Mouse (Mus musculus): ENCODE data around the gene Slc39a11. TPM values are rescaled to one million over a fixed set of nuclear protein-coding genes. Genes with fewer than 3 reads are reported as not detected.

Slc39a11 gene
- total RNA-seq, 4 experiments from 2014 or later: 2.1 to 2.6 (median 2.2) TPM

DNA sequence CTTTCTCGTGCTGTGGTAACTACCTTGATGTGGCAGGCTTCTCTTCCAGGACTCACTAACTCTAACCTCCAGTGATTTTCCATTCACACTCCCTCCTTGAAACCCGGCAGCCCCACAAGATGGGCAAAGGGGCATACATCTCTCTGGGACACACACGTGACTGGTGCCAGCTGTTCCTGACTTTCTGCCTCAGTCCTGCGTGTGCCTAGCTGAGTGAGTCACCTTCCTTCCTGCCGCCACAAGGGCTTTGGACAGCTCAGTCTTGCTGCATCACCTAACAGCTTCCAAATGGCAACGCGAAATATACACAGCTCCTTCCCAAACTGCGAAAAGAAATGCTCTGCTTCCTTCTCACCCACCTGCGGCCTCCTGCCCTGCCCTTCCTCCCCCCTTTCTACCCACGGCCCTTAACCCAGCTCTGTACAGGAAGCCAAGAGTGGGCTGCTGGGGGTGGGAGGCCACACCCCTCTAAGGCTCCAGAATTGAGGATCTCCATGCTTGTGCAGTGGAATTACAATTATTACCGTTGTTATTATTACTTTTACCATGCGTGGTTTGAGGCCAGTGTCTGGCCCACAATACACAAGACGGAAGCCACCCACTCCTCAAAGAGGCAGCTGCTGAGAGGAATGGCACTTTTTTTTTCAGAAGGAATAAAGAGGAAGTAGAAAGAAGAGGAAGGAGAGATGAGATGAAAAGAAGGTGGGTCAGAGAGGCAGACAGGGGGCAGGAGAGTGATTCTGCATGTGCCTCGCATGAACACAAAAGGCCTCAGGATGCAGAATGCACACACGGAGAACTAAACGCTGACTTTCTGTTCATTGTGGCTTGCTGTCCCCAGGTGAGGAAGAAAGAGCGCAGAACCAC lies 179.7 kb downstream of the Slc39a11 start:
- DNase-seq (ENCODE audit: low spot score in 2 of 2): no peak

- DNase-seq (ENCODE audit: low spot score in 2 of 2): no peak
Measured at GRCm38 (mm10) chr11:113468016-113468415, 181.9 kb downstream of the Slc39a11 start.

DNA sequence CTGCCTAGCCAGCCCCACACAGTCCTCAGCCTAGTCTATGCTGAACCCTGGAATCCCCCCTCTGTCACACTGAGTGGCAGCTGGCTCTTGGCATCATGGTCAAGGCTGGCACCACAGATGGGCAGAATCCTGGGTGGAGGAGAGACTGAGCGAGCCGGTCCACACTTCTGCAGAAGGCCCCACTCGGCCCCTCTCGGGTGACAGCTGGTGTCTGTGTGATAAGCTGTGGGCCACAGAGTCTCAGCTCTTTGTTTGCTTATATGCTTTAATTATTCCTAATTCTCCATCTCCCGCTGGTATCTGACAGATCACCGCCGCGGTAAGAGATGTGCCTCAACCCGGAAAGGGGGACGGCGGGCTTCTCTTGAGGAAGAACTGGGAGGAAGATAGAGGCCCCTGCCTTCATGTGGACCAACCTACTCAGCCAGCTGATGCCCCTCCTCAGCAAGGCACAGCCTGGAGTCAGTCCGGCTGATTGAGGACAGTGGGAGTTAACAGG lies 182.5 kb downstream of the Slc39a11 start:
- DNase-seq (ENCODE audit: low spot score in 2 of 2): no peak

DNA sequence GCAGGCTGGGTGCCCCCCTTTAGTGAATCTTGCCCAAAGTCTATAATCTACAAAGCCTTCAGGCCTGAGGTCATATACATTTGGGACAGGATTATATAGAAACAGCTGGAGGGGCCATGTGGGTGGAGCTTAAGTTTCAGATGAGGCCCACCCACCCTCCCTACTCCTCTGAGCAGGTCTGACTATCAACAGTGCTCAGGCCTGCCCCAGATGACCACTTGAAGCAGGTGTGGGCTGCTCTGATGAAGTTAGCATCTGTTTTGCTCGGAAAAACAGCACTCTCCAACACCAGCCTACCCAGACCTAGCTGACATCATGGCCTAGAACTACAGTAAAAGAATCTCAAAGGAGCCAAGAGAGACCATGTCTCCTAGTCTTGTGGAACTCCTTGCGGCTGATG lies 189.8 kb downstream of the Slc39a11 start:
- no peak for DNase-seq (ENCODE audit: low spot score in 2 of 2)

GRCm38 (mm10) chr11:113458582-113459210 lies 191.2 kb downstream of the Slc39a11 start:
- DNase-seq (ENCODE audit: low spot score in 2 of 2): no peak

- no peak for DNase-seq (ENCODE audit: low spot score in 2 of 2)
Measured at GRCm38 (mm10) chr11:113452861-113453568, 196.9 kb downstream of the Slc39a11 start.

- DNase-seq (ENCODE audit: low spot score in 2 of 2): no peak
Measured at GRCm38 (mm10) chr11:113451301-113451700, 198.6 kb downstream of the Slc39a11 start.

GRCm38 (mm10) chr11:113450665-113451064 lies 199.2 kb downstream of the Slc39a11 start:
- no peak for DNase-seq (ENCODE audit: low spot score in 2 of 2)

- no peak for DNase-seq (ENCODE audit: low spot score in 2 of 2)
Measured at GRCm38 (mm10) chr11:113450028-113450427, 199.9 kb downstream of the Slc39a11 start.

DNA sequence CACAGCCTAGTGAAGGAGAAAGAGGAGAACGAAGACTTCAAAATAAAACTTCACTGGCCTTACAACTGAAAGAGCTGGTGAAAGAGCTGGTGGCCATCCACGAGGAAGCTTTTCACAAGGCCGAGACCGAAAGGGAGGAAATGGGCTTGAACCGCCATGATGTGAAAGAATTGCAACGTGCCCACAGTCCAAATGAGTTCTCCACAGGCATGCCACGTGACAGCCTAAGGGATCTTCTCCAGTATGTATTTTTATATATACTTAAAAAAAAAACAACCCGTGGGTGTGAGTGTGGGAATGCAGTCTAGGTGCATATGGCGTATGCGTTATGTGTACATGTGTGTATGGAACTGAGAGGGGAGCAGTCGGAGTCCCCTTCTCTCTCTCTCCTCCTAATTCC lies 207.8 kb downstream of the Slc39a11 start:
- no peak for DNase-seq (ENCODE audit: low spot score in 2 of 2)

- no peak for DNase-seq (ENCODE audit: low spot score in 2 of 2)
Measured at GRCm38 (mm10) chr11:113439328-113440030, 210.4 kb downstream of the Slc39a11 start.

GRCm38 (mm10) chr11:113438915-113439314 lies 211.0 kb downstream of the Slc39a11 start:
- DNase-seq (ENCODE audit: low spot score in 2 of 2): no peak

DNA sequence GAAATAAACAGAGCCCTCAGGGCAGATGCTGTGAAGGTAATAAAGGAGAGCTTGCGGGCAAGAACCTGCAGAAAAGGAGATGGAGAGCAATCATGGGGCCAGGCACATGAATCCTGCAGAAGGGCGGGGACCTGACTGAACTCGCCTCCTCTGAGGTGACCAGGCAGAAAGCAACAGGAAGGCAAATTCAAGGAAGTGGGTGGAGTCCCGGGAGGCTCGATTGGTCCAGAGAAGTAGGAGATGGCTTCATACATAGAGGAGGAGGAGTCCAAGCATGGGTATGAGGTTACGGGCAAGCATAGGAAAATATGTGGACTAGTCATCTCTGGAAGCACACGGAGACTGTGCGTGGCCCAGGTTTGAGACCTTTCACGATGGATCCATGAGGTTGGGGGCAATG lies 212.5 kb downstream of the Slc39a11 start:
- DNase-seq (ENCODE audit: low spot score in 2 of 2): no peak

GRCm38 (mm10) chr11:113436299-113436698 lies 213.6 kb downstream of the Slc39a11 start:
- no peak for DNase-seq (ENCODE audit: low spot score in 2 of 2)

DNA sequence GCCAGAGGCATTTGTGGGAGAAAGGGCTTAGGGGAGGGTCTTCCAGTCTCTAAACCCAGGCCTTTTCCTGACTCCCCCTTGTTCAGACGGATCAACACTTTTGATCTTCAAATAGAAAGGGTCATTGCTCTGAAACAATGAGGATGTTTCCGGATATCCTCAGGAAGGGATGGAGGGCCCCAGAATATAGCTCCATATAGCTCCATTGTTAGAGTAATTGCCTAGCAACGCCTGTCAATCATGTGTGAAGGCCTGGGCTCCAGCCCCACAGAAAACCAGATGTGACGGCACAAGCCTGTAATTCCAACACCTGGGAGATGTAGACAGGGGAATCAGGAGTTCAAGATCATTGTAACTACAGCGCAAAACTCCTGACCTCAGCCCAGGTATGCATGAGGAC lies 214.2 kb downstream of the Slc39a11 start:
- DNase-seq (ENCODE audit: low spot score in 2 of 2): no peak

- peak in 1 of 2 experiments; percentile 22 for DNase-seq (ENCODE audit: low spot score in 2 of 2)
Measured at GRCm38 (mm10) chr11:113431161-113431560, 218.7 kb downstream of the Slc39a11 start.

DNA sequence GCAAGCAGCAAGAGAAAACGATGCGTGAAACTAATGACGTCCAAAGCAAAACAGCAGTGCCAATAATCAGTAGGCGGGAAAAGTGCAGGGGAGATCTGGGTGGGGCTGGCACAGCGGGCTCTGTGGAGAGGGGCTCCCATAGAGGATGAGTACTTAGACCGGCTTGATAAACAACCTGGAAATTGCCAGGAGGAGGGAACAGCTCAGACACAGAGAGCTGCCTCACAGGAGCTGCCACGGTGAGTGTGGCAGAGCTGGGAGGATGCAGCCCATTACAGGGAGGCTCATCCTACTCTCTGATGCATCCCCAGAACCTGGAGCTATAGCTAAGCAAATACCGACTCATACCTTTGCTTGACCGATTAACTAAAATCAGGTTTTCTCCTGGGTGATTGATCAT lies 224.0 kb downstream of the Slc39a11 start:
- DNase-seq (ENCODE audit: low spot score in 2 of 2): no peak

DNA sequence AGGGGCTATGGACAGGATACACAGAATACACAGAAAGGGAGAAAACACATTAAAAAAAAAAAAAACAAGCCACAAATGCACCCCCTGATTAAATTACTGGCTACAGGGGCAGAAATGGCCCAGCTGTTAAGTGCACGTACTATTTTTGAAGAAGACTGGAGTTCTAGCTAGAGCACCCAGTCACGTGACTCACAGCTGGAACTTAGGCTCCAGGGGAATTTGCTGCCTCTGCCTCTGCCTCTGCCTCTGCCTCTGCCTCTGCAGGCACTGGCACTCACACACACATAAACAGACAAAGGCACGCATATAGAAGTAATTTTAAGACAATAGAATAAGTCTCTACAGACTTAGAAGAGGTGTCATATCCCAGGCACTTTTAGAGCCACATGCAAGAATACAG lies 224.4 kb downstream of the Slc39a11 start:
- DNase-seq (ENCODE audit: low spot score in 2 of 2): no peak

DNA sequence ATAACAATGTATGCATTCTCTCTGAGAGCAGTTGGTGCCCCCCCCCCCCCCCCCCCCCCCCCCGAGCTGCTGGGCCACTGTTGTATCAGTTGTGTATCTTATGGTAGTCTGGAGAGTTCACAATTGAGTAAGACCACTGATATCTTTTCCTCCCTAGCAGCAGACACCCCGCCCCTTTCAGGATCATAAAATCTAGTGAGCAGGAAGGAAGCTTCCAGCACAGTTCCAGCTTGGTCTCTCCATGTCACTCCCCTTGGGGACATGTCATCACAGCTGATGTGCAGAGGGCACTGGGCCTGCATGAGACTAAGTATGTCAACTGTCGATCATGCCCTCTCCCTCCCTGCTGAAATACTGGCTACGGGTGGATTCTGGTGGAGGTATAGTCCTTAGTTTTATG lies 225.1 kb downstream of the Slc39a11 start:
- DNase-seq (ENCODE audit: low spot score in 2 of 2): no peak

DNA sequence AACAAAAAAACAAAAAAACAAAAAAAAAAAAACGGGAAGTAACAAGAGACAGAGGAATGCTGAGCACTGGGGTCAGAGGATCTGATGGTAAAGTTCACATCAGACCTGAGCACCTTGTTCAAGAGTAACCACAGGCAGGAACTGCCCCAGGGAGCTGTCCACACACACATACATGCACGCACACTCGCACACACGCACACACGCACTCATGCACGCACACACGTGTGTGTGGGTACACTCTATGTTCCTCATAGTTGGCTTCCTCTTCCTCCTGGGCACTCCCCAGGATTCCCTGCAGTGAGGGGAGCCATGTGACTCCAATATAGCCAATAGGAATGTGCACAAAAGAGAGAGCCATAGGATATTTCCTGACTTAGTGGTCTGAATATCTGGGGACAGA lies 227.3 kb downstream of the Slc39a11 start:
- no peak for DNase-seq (ENCODE audit: low spot score in 2 of 2)

GRCm38 (mm10) chr11:113418921-113419655 lies 230.8 kb downstream of the Slc39a11 start:
- DNase-seq (ENCODE audit: low spot score in 2 of 2): no peak
